Mouse (Mus musculus): ENCODE results near the gene Troap. TPM values are rescaled to one million over a fixed set of nuclear protein-coding genes. Genes with fewer than 3 reads are reported as not detected.

Gene Troap
- polyA plus RNA-seq, 1 experiment from 2014 or later, result 4.8 TPM

GRCm38 (mm10) chr15:99105238-99105637, 30.9 kb downstream of the Troap start:
- no peak overlapping the region for H3K9ac ChIP-seq (ENCODE audit: low read depth, low read length)
- ATAC-seq, result no peak
- no peaks in the 10 kb centered on the region for H3K4me1 ChIP-seq (replicated peaks; ENCODE audit: control insufficient read depth, insufficient read depth, low read length)
- TF ChIP-seq CTCF (IDR thresholded peaks at IDR 0.05; ENCODE audit: low read depth), result no peak
- H3K27ac ChIP-seq (ENCODE audit: low read depth, low read length), result no peak overlapping the region
- H3K9me3 ChIP-seq (ENCODE audit: control insufficient read depth), result no peaks in the 10 kb centered on the region
- peaks cover 14% of the 10 kb centered on the region for H3K36me3 ChIP-seq (ENCODE audit: control insufficient read depth, insufficient read depth)
- no peak overlapping the region for H3K4me2 ChIP-seq (replicated peaks; ENCODE audit: low read depth)
- H3K27me3 ChIP-seq (replicated peaks; ENCODE audit: control insufficient read depth, insufficient read depth, low read length), result no peaks in the 10 kb centered on the region
- WGBS, result 68% methylated on average over 7 of the region's 7 CpGs
- no peak overlapping the region for H3K4me3 ChIP-seq (ENCODE audit: low read depth, low read length)

GRCm38 (mm10) chr15:99107866-99108265, 33.5 kb downstream of the Troap start:
- no peak overlapping the region for H3K9ac ChIP-seq (ENCODE audit: low read depth, low read length)
- TF ChIP-seq CTCF (IDR thresholded peaks at IDR 0.05; ENCODE audit: low read depth), result no peak
- no peak overlapping the region for H3K4me3 ChIP-seq (ENCODE audit: low read depth, low read length)
- no peaks in the 10 kb centered on the region for H3K27me3 ChIP-seq (replicated peaks; ENCODE audit: control insufficient read depth, insufficient read depth, low read length)
- no peaks in the 10 kb centered on the region for H3K4me1 ChIP-seq (replicated peaks; ENCODE audit: control insufficient read depth, insufficient read depth, low read length)
- H3K27ac ChIP-seq (ENCODE audit: low read depth, low read length), result no peak overlapping the region
- peaks cover 14% of the 10 kb centered on the region for H3K36me3 ChIP-seq (ENCODE audit: control insufficient read depth, insufficient read depth)
- no peak for ATAC-seq
- 64% methylated on average over 3 of the region's 3 CpGs for WGBS
- H3K9me3 ChIP-seq (ENCODE audit: control insufficient read depth), result no peaks in the 10 kb centered on the region
- no peak overlapping the region for H3K4me2 ChIP-seq (replicated peaks; ENCODE audit: low read depth)

DNA sequence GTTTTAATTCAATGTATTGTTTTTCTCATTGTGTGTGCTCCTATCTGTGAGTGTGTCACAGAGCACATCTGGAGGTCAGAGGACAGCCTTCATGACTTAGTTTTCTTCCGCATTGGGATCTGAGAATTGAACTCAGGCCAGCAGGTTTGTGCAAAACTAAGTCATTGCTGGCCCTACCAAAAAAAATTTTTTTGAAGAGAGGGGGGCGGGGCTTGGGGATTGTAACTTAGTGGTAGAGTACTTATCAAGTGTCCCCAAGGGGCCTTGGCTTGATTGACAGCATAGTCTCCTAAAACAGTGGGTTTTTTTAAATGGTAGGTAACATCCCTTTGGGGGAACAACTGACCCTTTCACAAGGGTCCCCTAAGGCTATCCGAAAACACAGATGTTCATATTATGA, 36.8 kb downstream of the Troap start:
- no peak for TF ChIP-seq CTCF (IDR thresholded peaks at IDR 0.05; ENCODE audit: low read depth)
- ATAC-seq, result no peak
- H3K4me2 ChIP-seq (replicated peaks; ENCODE audit: low read depth), result no peak overlapping the region
- H3K27ac ChIP-seq (ENCODE audit: low read depth, low read length), result no peak overlapping the region
- WGBS, result 90% methylated on average over 3 of the region's 3 CpGs
- H3K9ac ChIP-seq (ENCODE audit: low read depth, low read length), result no peak overlapping the region
- no peaks in the 10 kb centered on the region; the same call in 1 of the 2 replicates for H3K36me3 ChIP-seq (ENCODE audit: control insufficient read depth, insufficient read depth)
- no peaks in the 10 kb centered on the region for H3K4me1 ChIP-seq (replicated peaks; ENCODE audit: control insufficient read depth, insufficient read depth, low read length)
- no peaks in the 10 kb centered on the region for H3K27me3 ChIP-seq (replicated peaks; ENCODE audit: control insufficient read depth, insufficient read depth, low read length)
- H3K4me3 ChIP-seq (ENCODE audit: low read depth, low read length), result no peak overlapping the region
- no peaks in the 10 kb centered on the region for H3K9me3 ChIP-seq (ENCODE audit: control insufficient read depth)

- no peaks in the 10 kb centered on the region for H3K4me1 ChIP-seq (replicated peaks; ENCODE audit: control insufficient read depth, insufficient read depth, low read length)
- TF ChIP-seq CTCF (IDR thresholded peaks at IDR 0.05; ENCODE audit: low read depth), result no peak
- no peak overlapping the region for H3K4me3 ChIP-seq (ENCODE audit: low read depth, low read length)
- no peaks in the 10 kb centered on the region for H3K27me3 ChIP-seq (replicated peaks; ENCODE audit: control insufficient read depth, insufficient read depth, low read length)
- H3K36me3 ChIP-seq (ENCODE audit: control insufficient read depth, insufficient read depth), result no peaks in the 10 kb centered on the region; the same call in 1 of the 2 replicates
- no peak overlapping the region for H3K9ac ChIP-seq (ENCODE audit: low read depth, low read length)
- no peak overlapping the region for H3K4me2 ChIP-seq (replicated peaks; ENCODE audit: low read depth)
- ATAC-seq, result no peak
- 51% methylated on average over 4 of the region's 4 CpGs for WGBS
- H3K9me3 ChIP-seq (ENCODE audit: control insufficient read depth), result no peaks in the 10 kb centered on the region
- no peak overlapping the region for H3K27ac ChIP-seq (ENCODE audit: low read depth, low read length)
These were observed 37.4 kb downstream of the Troap start for GRCm38 (mm10) chr15:99111809-99112208.

GRCm38 (mm10) chr15:99112843-99113395, 38.5 kb downstream of the Troap start:
- 28% methylated on average over 11 of the region's 11 CpGs for WGBS
- no peak for ATAC-seq
- H3K4me2 ChIP-seq (replicated peaks; ENCODE audit: low read depth), result peak overlapping the region; percentile 45

GRCm38 (mm10) chr15:99113396-99113975, 39.1 kb downstream of the Troap start:
- Histone ChIP-seq H3K36me3 (ENCODE audit: control insufficient read depth, insufficient read depth) (no peaks in the 10 kb centered on the region), H3K4me1 (replicated peaks; ENCODE audit: control insufficient read depth, insufficient read depth, low read length) (no peaks in the 10 kb centered on the region), H3K27ac (ENCODE audit: low read depth, low read length) (no peak overlapping the region), H3K27me3 (replicated peaks; ENCODE audit: control insufficient read depth, insufficient read depth, low read length) (no peaks in the 10 kb centered on the region), H3K4me3 (ENCODE audit: low read depth, low read length) (no peak overlapping the region), H3K4me2 (replicated peaks; ENCODE audit: low read depth) (peak overlapping the region; percentile 45), H3K9ac (ENCODE audit: low read depth, low read length) (no peak overlapping the region), H3K9me3 (ENCODE audit: control insufficient read depth) (no peaks in the 10 kb centered on the region)
- 6% methylated on average over 9 of the region's 9 CpGs for WGBS
- ATAC-seq, result peak; percentile 51
- peak; percentile 73 for TF ChIP-seq CTCF (IDR thresholded peaks at IDR 0.05; ENCODE audit: low read depth)

More at GRCm38 (mm10) chr15:99112843-99113395, 38.5 kb downstream of the Troap start:
- Histone ChIP-seq H3K9ac (ENCODE audit: low read depth, low read length) (no peak overlapping the region), H3K4me1 (replicated peaks; ENCODE audit: control insufficient read depth, insufficient read depth, low read length) (no peaks in the 10 kb centered on the region), H3K36me3 (ENCODE audit: control insufficient read depth, insufficient read depth) (no peaks in the 10 kb centered on the region), H3K27me3 (replicated peaks; ENCODE audit: control insufficient read depth, insufficient read depth, low read length) (no peaks in the 10 kb centered on the region), H3K9me3 (ENCODE audit: control insufficient read depth) (no peaks in the 10 kb centered on the region), H3K4me3 (ENCODE audit: low read depth, low read length) (no peak overlapping the region), H3K27ac (ENCODE audit: low read depth, low read length) (no peak overlapping the region)
- no peak for TF ChIP-seq CTCF (IDR thresholded peaks at IDR 0.05; ENCODE audit: low read depth)
